Mouse (Mus musculus) neutrophil, adult 65 days (primary cell): Measurements from ENCODE around the gene Nemp1. TPM values are rescaled to one million over a fixed set of nuclear protein-coding genes. Genes with fewer than 3 reads are reported as not detected.

Experiments used
- total RNA-seq: library from RNA; stranded (reverse); gene quantifications from 2 replicates; pipeline ENCODE4 v1.2.4, GENCODE M21; 2023

The Nemp1 gene
- total RNA-seq, result 6.7 and 9.6 TPM in 2 replicates

DNA sequence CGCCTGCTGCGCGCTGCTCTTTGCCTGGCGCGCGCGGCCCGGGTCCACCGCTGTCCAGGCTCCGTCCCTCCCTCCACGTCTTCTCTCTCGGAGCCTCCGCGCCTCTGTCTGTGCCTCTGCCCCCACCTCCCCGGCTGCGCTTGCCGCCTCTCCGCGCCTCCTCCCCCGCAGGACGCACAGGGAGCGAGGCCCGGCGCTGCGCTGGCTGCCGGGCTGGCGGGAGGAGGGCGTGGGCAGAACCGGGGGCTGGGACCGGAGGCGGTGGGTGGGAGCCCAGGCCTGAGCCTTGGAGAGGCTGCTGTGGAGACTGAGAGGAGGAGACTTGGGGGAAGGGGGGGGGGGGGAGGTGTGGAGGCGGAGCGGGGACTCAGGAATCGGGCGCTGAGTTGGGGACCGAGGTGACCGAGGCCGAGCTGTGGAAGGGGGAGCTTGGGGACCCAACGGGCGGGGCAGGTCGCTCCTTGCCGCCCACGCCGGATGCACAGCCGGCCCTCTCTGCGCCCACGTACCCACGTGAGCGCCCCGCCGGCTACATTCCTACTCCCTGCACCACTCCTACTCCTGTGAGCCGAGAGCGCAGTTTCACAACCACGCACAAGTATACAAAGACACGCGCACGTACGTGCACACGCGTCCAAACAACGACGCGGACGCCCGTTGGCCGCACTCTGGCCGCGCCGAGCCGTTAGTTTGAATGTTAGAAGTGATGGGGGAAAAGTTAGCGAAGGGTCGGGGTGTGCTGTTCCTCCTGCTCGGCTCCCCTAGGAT is at the start of gene Nemp1:
Gene Nemp1, plus strand, starts transcription at position 401 of the 768 bp plus-strand sequence.

DNA sequence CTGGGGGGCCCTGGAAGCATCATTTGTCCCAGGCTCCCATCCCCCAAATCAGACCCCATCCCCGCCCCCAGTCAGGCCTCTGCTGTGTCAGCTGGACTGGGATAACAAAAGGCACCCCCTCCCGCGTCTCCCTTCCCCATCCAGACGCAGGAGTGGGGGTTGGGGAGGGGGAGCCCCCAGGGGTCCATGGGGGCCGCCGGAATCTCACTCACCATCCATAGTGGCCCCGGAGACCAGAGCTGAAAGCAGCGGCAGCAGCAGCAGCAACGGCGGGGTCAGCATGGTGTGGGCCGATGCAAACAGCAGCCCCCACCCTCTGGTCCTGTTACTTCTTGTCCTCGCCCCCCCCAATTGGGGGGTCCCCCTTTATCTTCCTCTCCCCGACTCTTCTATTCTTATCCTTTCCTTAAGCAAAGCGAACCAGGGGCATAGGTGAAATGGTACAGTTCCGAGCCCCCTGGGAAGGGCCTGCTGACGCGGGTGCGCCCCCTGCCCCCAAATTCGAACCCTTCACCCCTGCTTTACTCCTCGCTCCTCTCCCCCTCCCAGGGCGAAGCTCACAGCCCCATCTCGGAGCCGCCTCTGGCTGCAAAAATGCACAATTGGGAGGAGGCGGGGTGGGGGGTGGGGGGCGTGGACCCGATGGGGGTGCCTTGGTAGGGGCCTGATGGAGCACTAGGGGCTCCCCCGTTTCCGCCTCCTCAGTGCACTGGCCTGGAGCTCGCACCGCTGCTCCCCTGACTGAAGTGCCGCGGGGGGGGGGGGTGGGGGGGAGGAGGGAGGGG is 46.1 kb upstream of the Nemp1 start, which contains the start of gene Lrp1:
Gene Lrp1, minus strand, starts transcription at position 743 of the 785 bp plus-strand sequence.

DNA sequence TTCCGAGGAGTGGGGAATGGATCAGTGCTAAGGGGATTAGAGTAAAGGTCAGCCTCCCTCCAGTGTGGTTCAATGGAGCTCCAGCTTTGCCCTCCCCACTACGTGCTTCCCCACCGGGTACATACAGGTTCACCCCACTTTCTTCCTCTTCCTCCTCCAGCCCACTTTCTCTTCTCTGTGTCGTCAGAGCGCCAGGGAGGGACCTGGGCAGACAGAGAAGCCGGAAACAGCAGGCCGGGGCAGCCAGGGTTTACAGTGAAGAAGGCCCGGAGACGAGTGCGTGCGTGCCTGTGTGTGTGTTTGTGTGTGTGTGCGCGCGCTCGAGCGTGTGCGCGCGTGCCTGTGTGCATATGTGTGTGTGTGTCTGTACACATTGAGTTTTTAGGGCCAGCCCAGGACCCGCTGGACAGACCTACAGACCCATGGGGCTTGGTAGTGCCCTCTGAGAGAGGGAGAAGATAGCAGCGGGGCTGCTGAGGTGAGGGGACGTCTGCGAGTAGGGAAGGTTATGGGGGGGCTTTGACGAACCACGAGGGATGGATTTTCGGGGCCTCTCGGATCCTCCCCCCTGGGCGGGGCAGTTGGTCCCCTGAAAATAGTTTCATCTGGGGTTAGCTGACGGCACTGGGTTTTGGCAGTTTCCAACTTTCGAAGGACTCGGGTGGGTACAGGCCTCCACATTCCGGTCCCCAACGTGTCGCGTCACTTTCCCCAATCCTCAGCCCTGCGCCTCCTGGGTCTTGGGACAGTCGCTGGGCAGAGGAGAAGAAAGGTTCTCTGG is 23.7 kb upstream of the Nemp1 start, which contains the start of gene Stat6:
Gene Stat6, plus strand, starts transcription at position 215 of the 781 bp plus-strand sequence.

DNA sequence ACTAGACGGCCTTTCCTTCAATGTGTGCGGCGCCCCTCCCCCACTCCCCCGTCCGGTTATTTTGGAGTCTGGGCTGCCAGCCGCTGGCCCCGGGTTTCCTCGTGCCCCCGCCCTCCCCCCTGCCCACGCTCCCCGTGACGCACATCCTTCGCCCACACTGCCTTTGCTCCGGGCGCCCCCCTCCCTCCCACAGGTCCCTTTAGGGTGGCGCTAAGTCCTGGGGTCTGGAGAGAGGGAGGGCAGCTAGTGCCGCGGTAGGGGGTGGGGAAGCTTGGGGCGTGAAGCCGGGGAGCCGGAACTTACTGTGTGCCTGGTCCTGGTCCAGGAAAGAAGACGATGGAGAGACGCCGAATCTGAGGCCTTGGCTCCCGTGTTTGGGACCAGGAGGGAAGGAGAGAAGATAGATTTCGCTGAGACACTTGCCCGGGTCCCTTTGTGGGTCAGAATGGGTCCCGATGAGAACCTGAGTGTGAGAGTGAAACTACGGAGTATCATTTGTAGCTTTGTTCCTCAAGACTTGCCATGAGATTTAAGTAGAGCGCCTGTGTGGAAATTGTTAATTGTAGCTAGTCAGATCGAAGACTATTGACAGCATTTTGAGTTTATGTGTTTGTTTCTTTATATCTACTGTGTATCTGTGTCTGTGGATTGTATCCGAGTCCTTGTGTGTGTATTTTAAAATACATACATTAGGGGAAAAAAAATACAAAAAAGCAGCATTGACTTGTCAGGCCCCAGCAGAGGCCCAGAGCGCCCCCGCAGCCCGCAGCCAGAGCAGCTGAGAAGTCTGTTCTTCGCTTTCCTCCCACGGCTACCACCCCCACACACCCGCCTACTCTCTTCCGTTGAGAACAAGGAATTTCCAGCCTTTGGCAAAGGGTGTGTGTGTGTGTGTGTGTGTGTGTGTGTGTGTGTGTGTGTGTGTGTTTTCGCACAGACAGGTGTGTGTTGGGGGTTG is 1.7 kb downstream of the Nemp1 start, which contains the start of gene Nab2:
Gene Nab2, minus strand, starts transcription at position 476 of the 958 bp plus-strand sequence.

DNA sequence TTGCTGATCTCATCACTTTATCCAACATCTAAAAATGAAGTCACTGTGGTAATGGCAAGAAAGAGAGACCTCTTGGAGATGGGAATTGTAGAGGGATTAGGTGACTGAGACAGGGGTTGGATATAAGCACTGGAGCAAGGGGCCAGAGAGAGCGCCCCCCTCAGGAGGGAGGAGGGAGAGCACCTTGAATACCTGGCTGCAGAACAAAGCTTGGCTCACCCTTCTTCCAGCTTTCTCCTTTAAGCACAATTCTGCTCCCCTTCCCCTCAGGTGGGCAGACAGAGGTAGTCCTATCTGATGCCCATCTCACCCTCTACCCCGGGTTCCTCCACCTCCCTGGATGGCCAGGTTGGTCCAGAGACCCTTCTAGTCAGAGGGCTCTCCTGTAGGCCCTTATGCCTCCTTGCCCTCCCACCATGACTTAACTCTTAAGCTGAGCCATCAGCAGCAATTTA is 38.1 kb downstream of the Nemp1 start, which contains the start of gene Myo1a:
Gene Myo1a, plus strand, starts transcription at position 405 of the 455 bp plus-strand sequence.

DNA sequence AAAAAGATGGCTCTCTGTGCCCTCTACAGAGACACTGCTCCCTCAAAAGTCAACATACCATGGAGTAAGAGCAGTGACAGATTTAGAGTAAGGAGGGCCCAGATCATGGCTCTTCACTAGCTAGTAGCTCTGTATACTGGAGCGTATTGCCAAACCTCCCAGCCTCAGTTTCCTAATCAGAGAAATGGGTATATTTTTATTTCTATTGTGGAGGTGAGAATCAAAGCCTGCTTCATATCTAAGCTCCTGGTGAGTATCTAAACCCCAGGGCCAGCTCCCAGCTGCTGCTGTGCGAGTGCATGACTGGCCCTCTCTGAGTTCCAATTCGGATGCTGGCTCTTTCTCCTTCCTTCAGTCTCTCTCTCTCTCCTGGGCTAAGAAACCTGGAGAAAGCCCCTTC is 57.5 kb downstream of the Nemp1 start, which contains the start of gene Tac2:
Gene Tac2, plus strand, starts transcription at position 301 of the 400 bp plus-strand sequence.

DNA sequence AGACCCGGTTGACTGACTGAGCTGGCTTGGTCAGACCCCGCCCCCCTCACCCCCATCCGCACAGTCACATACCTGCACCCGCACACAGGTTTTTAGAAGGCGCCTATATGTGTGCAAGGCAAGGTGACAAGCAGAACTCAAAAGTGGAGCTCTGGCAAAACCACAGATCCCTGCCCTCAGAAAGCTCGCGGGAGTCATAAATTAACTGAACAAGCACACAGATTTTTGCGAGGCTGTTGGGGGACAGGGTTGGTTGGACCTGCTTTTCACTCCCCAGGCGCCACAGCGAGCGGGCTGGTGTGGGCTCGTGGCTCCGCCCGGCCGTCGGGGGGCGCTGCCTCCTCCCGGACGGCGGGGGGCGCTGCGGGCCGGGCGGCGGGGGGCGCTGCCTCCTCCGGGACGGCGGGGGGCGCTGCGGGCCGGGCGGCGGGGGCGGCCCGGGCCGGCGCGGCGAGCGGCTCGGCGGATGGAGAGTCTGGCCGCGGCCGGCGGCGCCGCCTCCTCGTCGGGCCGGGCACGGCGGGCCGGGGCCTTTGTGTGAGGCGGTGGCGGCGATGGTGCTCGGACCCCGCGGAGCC is 72.5 kb downstream of the Nemp1 start, which contains the start of gene Zbtb39:
Gene Zbtb39, plus strand, starts transcription at position 456 of the 578 bp plus-strand sequence.

Other genes with a start within 250 kb of the Nemp1 start
- gene Stac3, start 165.2 kb upstream of the Nemp1 start, total RNA-seq, result 1.8 and 2.8 TPM in 2 replicates
- gene Ndufa4l2, start 151.9 kb upstream of the Nemp1 start, total RNA-seq, result not detected in 2 replicates
- 15.5 and 16.0 TPM in 2 replicates for gene Shmt2, start 144.5 kb upstream of the Nemp1 start, total RNA-seq
- not detected in 2 replicates for gene Nxph4, start 132.3 kb upstream of the Nemp1 start, total RNA-seq
- gene Lrp1, start 45.8 kb upstream of the Nemp1 start, total RNA-seq, result 69.7 and 86.2 TPM in 2 replicates
- gene Stat6, start 23.9 kb upstream of the Nemp1 start, total RNA-seq, result 215 and 257 TPM in 2 replicates
- 0.77 and 1.3 TPM in 2 replicates for gene Nab2, start 1.7 kb downstream of the Nemp1 start, total RNA-seq
- gene Myo1a, start 38.3 kb downstream of the Nemp1 start, total RNA-seq, result 0.23 and 0.35 TPM in 2 replicates
- not detected in 2 replicates for gene Tac2, start 57.6 kb downstream of the Nemp1 start, total RNA-seq
- gene Zbtb39, start 72.6 kb downstream of the Nemp1 start, total RNA-seq, result 19.9 and 30.2 TPM in 2 replicates
- 0.16 and 0.19 TPM in 2 replicates for gene Gpr182, start 84.8 kb downstream of the Nemp1 start, total RNA-seq
- 0.18 and 0.44 TPM in 2 replicates for gene Rdh1, start 92.8 kb downstream of the Nemp1 start, total RNA-seq
- gene Rdh16f1, start 92.9 kb downstream of the Nemp1 start, total RNA-seq, result 0.25 TPM in 1 of 2 replicates, not detected in the other
- gene Rdh9, start 109.5 kb downstream of the Nemp1 start, total RNA-seq, result not detected in 2 replicates
- 0.16 TPM in 1 of 2 replicates, not detected in the other for gene Rdh16, start 134.3 kb downstream of the Nemp1 start, total RNA-seq
- gene Rdh19, start 183.0 kb downstream of the Nemp1 start, total RNA-seq, result not detected in 2 replicates
- gene Rdh16f2, start 199.6 kb downstream of the Nemp1 start, total RNA-seq, result not detected in 2 replicates
- not detected in 2 replicates for gene Rdh7, start 221.9 kb downstream of the Nemp1 start, total RNA-seq
- not detected in 2 replicates for gene Sdr9c7, start 231.6 kb downstream of the Nemp1 start, total RNA-seq